Mouse (Mus musculus): ENCODE data around the gene Cnppd1. TPM values are rescaled to one million over a fixed set of nuclear protein-coding genes. Genes with fewer than 3 reads are reported as not detected.

Gene Cnppd1
- total RNA-seq (2021) = 10 to 100 TPM; 14.0 to 14.4 TPM
- long read RNA-seq, experiment 1, transcript Cnppd1-202 (9 exons, 3,669 nt) = major isoform, 7 of 25 reads
- long read RNA-seq, experiment 1, partial matches to known transcripts = 1 of 25 reads
- long read RNA-seq, experiment 1, other reads (novel, unspliced or antisense) = 10 of 25 reads
- long read RNA-seq, experiment 2, transcript Cnppd1-202 (9 exons, 3,669 nt) = major isoform, 9 of 20 reads
- long read RNA-seq, experiment 2, partial matches to known transcripts = 2 of 20 reads
- long read RNA-seq, experiment 2, other reads (novel, unspliced or antisense) = 8 of 20 reads

DNA sequence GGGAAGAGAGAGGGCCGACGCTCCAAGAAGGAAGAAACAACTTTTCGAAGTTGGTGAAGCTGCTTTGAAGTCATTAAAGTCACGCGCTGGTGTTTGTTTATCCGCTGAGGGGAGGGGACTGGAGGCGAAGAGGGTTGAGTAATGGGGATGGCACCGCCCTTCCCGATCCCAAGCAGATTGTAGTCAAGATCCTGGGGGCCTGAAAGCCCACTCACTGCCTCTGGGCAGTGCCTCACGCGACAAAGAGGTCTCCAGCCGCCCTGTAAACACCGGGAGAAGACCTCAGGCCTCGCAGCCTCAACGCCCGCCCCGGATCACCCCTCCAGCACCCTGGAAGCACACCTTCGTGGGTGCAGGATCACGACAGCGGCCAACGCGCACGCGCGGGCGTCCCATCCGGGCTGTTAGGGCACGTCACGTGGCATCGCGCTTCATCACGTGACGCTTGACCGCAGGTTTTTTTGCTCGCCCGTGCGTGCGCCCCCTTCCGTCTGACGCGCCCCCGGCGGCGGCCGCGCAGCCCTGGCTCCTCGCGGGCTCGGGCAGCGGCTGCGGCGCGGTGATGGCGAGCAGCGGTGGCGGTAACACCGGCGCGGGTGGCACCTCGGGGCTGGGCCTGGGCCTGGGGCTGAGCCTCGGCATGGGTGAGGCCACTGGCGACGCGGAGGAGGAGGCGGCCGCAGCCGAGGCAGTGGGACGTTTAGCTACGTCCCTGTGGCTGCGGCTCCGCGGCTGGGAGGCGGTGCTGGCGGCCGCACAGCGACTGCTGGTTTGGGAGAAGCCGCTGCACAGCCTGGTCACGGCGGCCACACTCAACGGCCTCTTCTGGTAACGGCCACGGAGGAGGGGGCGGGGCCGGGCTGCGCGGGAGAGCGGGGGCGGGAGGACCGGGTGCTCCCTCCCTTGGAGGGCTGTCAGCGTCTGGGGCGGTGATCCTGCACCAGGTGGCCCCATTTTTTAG lies at the start of gene Cnppd1, which contains the start of gene Retreg2:
Cnppd1 (minus strand) TSS at position 411 of the 961 bp plus-strand sequence.
Retreg2 (plus strand) TSS at position 478 of the 961 bp plus-strand sequence.
- intact Hi-C loops (cut with DNase I) = no loop called here
- TF ChIP-seq CTCF (IDR thresholded peaks at IDR 0.05) = peak; percentile 72
- peak within 1 kb of the TSS; percentile 98 for H3K27ac ChIP-seq
- peak within 1 kb of the TSS; percentile 96 for H3K4me3 ChIP-seq
- peak; percentile 98 for DNase-seq

DNA sequence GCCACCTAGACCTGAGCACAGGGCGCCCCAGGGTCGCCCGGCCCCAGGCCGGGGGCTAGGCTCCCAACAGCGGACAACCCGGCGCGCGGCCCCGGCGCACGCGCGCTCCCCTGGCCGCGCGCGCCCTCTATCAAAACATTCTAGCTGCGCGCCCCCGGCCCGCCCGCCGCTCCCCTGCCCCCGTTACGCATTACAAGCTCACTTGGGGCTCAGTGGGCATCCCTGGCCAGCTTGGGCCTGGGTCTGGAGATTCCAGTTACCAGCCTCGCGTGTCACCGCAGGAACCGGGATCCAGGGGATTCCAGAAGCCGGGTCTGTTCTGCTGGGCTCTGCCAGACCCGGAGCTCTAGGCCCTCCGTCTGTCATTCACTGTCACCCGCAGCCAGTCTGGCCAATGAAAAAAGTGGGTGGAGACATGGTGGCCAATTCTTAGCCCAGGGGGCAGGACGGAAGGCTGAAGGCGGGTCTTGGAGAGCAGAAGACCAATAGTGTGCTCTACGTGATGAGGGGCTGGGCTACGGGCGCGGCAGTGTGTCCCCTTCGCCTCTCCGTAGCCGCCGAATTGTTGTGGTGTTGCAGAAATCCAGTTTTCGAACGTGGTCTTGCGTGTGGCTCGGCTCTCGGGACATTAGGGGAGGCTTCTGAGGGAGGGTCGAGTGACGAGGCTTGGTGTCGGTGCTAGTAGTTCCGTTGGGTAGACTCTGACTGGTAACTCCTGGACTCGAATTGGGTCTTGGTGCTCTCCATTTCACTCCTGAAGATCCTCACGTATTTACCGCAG lies 49.3 kb upstream of the Cnppd1 start, which contains the start of the genes Ankzf1 and Atg9a:
Ankzf1 (plus strand) TSS at position 530 of the 781 bp plus-strand sequence.
Atg9a (minus strand) TSS at position 575 of the 781 bp plus-strand sequence.
- Histone ChIP-seq H3K4me3 (peak within 1 kb of the TSS; percentile 93), H3K27ac (peak within 1 kb of the TSS; percentile 97)
- peak; percentile 97 for DNase-seq
- TF ChIP-seq CTCF (IDR thresholded peaks at IDR 0.05) = peak; percentile 9; the same call in 1 of the 2 replicates
- intact Hi-C loops (cut with DNase I) = loop anchor here (1.0 to 2.0 kb wide), 2 partner anchors 19 to 59 kb away; partner anchors contain the start of genes Glb1l and Stk16

DNA sequence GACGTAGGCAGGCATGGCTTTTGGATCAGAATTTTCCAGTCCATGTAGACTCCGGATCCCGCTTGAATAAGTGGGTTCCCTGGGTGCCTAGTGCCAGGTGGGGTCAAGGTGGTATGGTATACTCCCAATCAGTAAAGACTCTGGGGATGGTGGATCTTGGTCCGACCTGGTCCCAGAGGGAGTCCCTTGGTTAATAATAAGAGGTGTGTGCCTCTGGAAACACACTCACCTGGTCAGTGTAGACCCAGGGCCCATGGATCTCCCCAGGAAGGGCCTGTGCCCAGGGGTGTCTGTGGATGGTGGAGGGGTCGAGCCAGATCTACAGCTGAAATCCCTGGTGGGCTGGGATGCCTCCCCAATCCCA lies 48.7 kb upstream of the Cnppd1 start:
- Histone ChIP-seq H3K27ac (peak overlapping the region; percentile 97), H3K4me3 (peak overlapping the region; percentile 93)
- no peak for TF ChIP-seq CTCF (IDR thresholded peaks at IDR 0.05)
- DNase-seq = no peak
- intact Hi-C loops (cut with DNase I) = loop anchor here (1.0 kb wide), 1 partner anchor 60 kb away; no protein-coding TSS in a partner anchor

DNA sequence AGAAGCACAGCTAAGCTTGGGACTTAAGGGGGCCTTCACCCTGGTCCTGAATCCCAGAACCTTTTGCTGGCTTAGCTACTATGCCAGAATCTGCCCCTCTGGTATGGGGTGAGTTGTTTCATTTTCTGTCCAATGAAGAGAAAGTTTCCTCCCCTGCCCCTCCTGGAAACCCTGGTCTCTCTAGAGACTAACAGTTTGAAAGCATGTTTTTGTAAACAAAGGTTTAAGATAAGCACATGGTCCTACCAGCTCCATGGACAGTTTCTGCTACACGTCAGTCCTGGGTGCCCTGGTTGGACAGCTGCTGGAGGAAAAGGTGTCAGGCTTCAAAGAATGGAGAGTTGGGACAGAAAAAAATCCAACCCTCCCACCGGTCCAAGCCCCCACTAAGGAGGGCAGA lies 48.1 kb upstream of the Cnppd1 start:
- peak overlapping the region; percentile 93 for H3K4me3 ChIP-seq
- H3K27ac ChIP-seq = peak overlapping the region; percentile 97
- intact Hi-C loops (cut with DNase I) = no loop called here
- DNase-seq = no peak
- TF ChIP-seq CTCF (IDR thresholded peaks at IDR 0.05) = no peak

DNA sequence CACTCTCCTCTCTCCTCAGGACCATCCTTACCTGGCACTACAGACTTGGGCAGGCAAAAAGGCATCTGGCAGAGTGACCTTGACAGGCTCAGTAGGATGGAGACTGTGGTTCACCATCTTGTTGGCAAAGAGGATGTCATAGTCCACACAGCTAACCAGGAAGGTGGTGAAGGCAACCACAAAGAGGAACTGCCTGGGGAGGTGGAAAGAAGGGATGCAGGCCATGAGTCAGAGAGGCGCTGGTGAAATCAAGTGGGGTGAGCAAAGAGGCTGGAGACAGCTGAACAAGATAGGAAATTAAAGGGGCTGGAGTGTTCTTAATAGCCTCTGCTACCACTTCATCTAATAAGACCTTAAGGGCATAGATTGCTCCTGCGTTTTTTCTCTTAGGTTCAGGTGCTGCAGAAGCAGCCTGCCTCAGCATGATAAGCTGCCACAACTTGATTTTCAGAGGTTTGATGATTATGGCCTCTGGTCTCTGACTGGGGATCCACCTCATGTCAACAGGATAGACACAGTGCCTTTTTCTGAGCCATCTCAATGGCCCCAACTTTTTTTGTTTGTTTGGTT lies 45.5 kb upstream of the Cnppd1 start:
- H3K4me3 ChIP-seq = no peak overlapping the region
- intact Hi-C loops (cut with DNase I) = no loop called here
- TF ChIP-seq CTCF (IDR thresholded peaks at IDR 0.05) = no peak
- H3K27ac ChIP-seq = no peak overlapping the region
- DNase-seq = no peak

DNA sequence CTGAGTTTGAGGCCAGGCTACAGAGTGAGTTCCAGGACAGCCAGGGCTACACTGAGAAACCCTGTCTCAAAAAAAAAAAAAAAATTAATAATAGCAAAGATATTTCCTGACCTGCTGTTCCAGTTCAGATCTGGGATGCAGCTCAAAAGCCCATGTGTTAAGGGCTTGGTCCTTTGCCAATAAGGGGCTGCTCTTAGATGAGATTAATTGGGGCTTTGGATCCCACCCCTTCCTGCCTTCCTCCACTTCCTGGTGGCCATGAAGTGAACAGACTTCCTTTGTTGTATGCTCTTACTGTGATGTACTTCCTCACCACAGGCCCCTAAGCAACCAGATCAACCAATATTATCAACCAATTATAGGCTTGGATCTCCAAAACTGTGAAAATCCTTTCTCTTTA lies 44.6 kb upstream of the Cnppd1 start:
- intact Hi-C loops (cut with DNase I) = no loop called here
- Histone ChIP-seq H3K4me3 (no peak overlapping the region), H3K27ac (no peak overlapping the region)
- no peak for DNase-seq
- no peak for TF ChIP-seq CTCF (IDR thresholded peaks at IDR 0.05)

DNA sequence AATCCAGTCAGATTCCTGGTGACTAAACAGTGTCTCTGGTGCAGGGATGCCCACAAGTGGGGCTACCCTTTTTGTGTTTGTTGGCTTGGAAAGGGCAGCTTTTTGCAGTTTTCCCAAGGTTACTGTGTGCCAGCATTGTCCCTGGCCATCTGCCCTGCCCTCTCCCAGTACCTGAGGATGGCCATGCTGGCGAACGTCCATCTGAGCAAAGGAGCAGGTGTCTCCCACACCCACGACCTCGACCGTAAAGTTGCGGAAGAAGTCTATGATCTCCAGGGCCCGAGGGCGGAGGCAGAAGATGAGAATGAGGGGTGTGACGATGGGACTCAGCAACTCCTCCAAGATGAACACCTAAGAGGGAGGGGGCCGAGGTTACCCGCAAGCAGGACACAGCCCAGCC lies 43.0 kb upstream of the Cnppd1 start:
- Histone ChIP-seq H3K4me3 (no peak overlapping the region), H3K27ac (no peak overlapping the region)
- intact Hi-C loops (cut with DNase I) = no loop called here
- DNase-seq = no peak
- no peak for TF ChIP-seq CTCF (IDR thresholded peaks at IDR 0.05)

DNA sequence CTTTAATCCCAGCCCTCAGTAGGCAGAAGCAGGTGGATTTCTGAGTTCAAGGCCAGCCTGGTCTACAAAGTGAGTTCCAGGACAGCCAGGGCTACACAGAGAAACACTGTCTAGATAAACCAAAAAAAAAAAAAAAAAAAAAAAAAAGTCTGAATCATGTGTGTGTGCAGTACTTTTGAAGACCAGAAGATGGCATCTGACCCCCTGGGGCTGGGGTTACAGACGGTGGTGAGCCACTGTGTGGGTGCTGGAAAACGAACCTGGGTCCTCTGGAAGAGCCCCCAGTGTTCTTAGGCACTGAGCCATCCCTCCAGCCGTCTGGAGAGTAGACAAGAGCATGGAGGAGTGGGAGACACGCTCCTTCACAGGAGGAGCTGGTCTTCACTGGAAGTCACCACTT lies 39.6 kb upstream of the Cnppd1 start:
- no peak overlapping the region for H3K27ac ChIP-seq
- intact Hi-C loops (cut with DNase I) = no loop called here
- no peak for DNase-seq
- H3K4me3 ChIP-seq = no peak overlapping the region
- peak; percentile 29; the same call in 1 of the 2 replicates for TF ChIP-seq CTCF (IDR thresholded peaks at IDR 0.05)

DNA sequence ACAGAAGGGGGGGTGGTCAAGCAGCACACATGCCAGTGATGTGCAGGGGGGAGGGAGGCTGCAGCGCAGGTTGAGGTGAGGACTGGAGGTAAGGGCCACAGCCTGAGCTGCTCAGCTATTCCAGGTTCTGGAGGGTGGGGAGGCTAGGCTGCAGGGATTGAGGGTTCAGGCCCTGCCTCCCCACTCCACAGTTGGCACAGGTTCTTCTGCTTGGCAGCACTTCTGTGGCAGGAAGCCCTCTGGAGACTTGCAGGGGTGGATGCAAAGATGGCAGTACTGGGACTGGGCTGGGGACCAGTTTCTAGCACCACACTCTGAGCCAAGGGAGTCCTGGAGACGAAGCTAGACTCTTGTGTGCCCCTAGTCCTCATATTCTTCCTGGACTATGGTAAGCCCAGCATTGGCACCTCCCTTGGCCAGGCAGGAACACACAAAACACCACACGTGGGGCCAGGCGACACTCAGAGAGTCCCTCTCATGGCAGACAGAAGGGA lies 38.9 kb upstream of the Cnppd1 start:
- no peak overlapping the region for H3K4me3 ChIP-seq
- DNase-seq = no peak
- no peak overlapping the region for H3K27ac ChIP-seq
- intact Hi-C loops (cut with DNase I) = no loop called here
- no peak for TF ChIP-seq CTCF (IDR thresholded peaks at IDR 0.05)

DNA sequence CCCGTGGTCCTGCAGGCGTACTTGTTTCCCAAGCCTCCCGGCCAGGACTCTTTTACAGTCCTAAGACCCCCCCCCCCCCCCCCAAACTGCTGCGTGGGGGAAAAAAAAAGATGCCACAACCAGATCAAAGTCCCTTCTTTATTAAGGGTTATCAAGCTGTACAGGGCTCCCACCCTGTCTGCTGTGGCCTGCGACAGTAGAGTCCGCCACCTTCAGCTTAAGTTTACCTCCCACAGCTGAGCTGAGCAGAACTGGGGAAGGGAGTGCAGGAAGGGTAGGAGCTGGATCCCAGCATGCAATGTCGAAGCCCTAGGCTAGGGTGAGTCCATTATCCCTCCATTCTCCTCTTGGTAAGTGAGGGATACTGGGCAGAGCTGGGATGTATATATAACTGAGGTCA lies 38.2 kb upstream of the Cnppd1 start:
- peak overlapping the region; percentile 88 for H3K27ac ChIP-seq
- H3K4me3 ChIP-seq = peak overlapping the region; percentile 76
- no peak for TF ChIP-seq CTCF (IDR thresholded peaks at IDR 0.05)
- DNase-seq = no peak
- intact Hi-C loops (cut with DNase I) = no loop called here

DNA sequence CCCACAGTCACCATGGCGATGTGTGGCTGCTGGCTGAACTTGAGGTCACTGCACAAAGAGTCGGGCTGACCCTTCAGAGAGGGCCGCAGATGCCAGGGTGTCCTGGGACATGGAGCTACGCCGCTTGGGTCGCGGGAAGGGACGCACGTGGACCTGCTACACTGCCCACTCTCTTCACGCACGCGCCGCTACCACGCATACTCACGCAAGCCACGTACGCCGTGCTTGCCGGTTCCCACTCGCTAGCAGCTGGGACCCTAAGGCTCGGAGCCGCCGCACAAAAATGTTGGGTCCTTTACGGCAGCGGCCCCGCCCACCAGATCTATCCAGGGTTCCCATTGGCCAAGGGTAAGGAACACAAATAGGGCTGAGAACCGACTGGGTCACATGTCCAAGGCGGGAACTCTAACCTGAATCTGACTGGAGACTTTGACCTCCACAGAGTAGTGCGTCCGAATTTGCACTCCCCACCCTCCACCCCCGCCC lies 37.6 kb upstream of the Cnppd1 start, which contains the start of gene Abcb6:
Abcb6 (minus strand) TSS at position 288 of the 486 bp plus-strand sequence.
- intact Hi-C loops (cut with DNase I) = no loop called here
- Histone ChIP-seq H3K27ac (peak within 1 kb of the TSS; percentile 88), H3K4me3 (peak within 1 kb of the TSS; percentile 76)
- TF ChIP-seq CTCF (IDR thresholded peaks at IDR 0.05) = no peak
- DNase-seq = peak; percentile 91
